Mouse (Mus musculus) liver, adult 2 months (tissue): ENCODE measurements at regions not wholly inside any gene's neighbourhood (a gene's known extent, or its start where the extent isn't known, plus 50 kb on each side); places are given as distances from the start of the nearest gene placed in this dataset.
A peak's percentile ranks its signal among the peaks of the same experiment; 100 is the strongest.

Experiments used
- DNase-seq: peaks from one replicate; pipeline ENCODE4 v3.0.0-alpha.2; 2011; ENCODE audit warnings: low read depth, low spot score; ENCODE audit errors: extremely low read depth
- H3K27ac ChIP-seq: fragments of 200-500 bp; replicated peaks from 2 replicates; pipeline ENCODE4 v1.5.1; 2012; ENCODE audit warnings: low read depth, mild to moderate bottlenecking, control low read depth, inconsistent platforms, low read length; ENCODE audit not compliant: insufficient read depth
- H3K27me3 ChIP-seq: fragments of 200-500 bp; 2 replicates; pipeline ENCODE4 v1.6.1; 2012; ENCODE audit warnings: mild to moderate bottlenecking, moderate library complexity, low read length, inconsistent platforms; ENCODE audit not compliant: control insufficient read depth, insufficient read depth
- H3K36me3 ChIP-seq: fragments of 200-500 bp; 2 replicates; pipeline ENCODE4 v1.6.1; 2012; ENCODE audit warnings: low read length, inconsistent platforms; ENCODE audit not compliant: control insufficient read depth, insufficient read depth
- H3K4me1 ChIP-seq: fragments of 200-500 bp; 2 replicates; pipeline ENCODE4 v1.6.1; 2011; ENCODE audit warnings: low read length; ENCODE audit not compliant: control insufficient read depth, insufficient read depth
- H3K4me3 ChIP-seq: fragments of 200-500 bp; 2 replicates; pipeline ENCODE4 v1.5.1; 2011; ENCODE audit warnings: low read depth, mild to moderate bottlenecking, control low read depth, low read length, moderate library complexity; ENCODE audit not compliant: insufficient read depth
- H3K79me2 ChIP-seq: fragments of 200-500 bp; 2 replicates; pipeline ENCODE4 v1.6.1; 2012; ENCODE audit warnings: inconsistent platforms, mild to moderate bottlenecking, low read length, moderate library complexity; ENCODE audit not compliant: control insufficient read depth, insufficient read depth
- H3K9ac ChIP-seq: fragments of 200-500 bp; 2 replicates; pipeline ENCODE4 v1.6.1; 2012; ENCODE audit warnings: low read depth, mild to moderate bottlenecking, control low read depth, inconsistent platforms, low read length
- CTCF ChIP-seq: fragments of 200-500 bp; IDR thresholded peaks from 2 replicates; pipeline ENCODE4 v1.5.1; 2011; ENCODE audit warnings: low read depth, low read length, control low read depth
- POLR2A ChIP-seq: fragments of 200-500 bp; IDR thresholded peaks from 2 replicates; pipeline ENCODE4 v1.6.1; 2011; ENCODE audit warnings: low read length, control low read depth; ENCODE audit not compliant: insufficient read depth; ENCODE audit errors: extremely low read depth
- WGBS: fragments of 180-500 bp; shearing (Covaris S2); methylation state at CpG from one replicate; pipeline ENCODE4 v1.1.7; 2018; 5-methylcytosine and 5-hydroxymethylcytosine counted together

DNA sequence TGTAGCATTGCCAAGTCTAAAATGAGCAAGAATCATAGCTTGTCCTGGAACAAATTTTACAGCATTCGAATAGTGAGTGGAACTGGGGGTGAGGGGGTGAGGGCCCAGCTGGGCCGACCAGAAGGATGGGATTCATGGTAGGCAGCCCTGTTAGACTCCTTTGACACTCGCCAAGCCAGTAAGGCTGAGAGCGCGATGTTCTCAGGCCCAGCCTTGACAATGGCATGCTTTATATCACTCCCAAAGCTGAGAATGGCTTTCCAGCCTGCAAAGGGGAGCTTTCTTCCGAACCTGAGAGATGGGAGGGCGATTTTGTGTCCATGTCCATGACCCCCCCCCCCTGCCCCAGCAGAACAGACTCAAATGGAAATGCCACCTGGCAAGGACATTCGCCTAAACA lies 167.7 kb upstream of the Serp2 start:
- Histone ChIP-seq H3K4me3 (no peak overlapping the region), H3K4me1 (peaks cover 3% of the 10 kb centered on the region; the same call in 1 of the 2 replicates), H3K27ac (peak overlapping the region; percentile 15), H3K36me3 (no peaks in the 10 kb centered on the region), H3K79me2 (no peaks in the 10 kb centered on the region), H3K27me3 (no peaks in the 10 kb centered on the region), H3K9ac (no peak overlapping the region)
- no peak for DNase-seq
- 89% methylated on average over 8 of the region's 8 CpGs for WGBS
- TF ChIP-seq CTCF: no peak
- no peak for TF ChIP-seq POLR2A

GRCm38 (mm10) chr14:76723551-76723950 lies 166.9 kb upstream of the Serp2 start:
- no peak for DNase-seq

DNA sequence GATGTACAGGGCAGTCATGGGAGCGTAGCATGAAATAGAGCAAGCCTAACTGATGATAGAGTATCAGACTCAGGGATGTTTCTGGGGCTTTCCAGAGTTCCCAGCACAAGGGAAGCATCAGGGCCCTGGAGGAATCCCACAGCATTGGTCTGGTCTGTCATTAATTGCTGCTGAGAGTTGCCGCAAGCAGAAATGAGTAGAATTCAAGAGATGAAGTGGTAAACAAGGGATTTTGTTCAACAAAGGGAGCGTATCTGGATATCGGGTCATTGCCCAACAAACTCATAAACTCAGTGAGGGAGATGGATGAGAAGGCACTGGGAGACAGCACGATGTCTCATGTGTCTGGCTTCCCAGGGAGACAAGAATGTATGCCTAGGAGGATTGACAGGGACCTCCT lies 165.6 kb upstream of the Serp2 start:
- 97% methylated on average over 5 of the region's 5 CpGs for WGBS
- Histone ChIP-seq H3K79me2 (no peaks in the 10 kb centered on the region), H3K36me3 (no peaks in the 10 kb centered on the region), H3K4me3 (no peak overlapping the region), H3K9ac (no peak overlapping the region), H3K4me1 (no peaks in the 10 kb centered on the region), H3K27me3 (no peaks in the 10 kb centered on the region), H3K27ac (no peak overlapping the region)
- TF ChIP-seq POLR2A (no peak), CTCF (no peak)
- no peak for DNase-seq

More at GRCm38 (mm10) chr14:76723551-76723950, 166.9 kb upstream of the Serp2 start:
- no peak overlapping the region for H3K9ac ChIP-seq
- no peaks in the 10 kb centered on the region for H3K79me2 ChIP-seq
- H3K27ac ChIP-seq: no peak overlapping the region
- no peaks in the 10 kb centered on the region for H3K27me3 ChIP-seq
- no peak overlapping the region for H3K4me3 ChIP-seq
- no peaks in the 10 kb centered on the region for H3K36me3 ChIP-seq
- 90% methylated on average over 4 of the region's 4 CpGs for WGBS
- peaks cover 2% of the 10 kb centered on the region; the same call in 1 of the 2 replicates for H3K4me1 ChIP-seq
- TF ChIP-seq CTCF: no peak
- no peak for TF ChIP-seq POLR2A

DNA sequence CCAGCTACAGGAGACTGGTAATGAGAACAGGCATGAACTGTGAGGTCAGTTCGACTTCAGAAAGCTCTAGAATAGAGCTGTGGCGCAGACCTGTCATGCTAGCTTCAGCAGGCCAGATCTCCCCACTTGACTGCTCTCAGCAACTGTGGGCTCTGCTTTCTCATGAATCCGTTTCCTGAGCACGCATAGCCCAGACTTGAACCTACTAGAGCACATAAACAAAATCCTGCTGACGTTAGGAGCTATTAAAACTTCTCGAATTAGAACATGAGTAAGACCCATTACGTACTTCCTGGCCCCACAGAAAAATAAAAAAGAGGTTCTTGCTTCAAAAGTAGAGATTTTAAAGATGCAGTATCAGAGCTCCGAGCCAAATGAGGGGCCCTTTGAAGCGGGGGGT lies 165.1 kb upstream of the Serp2 start:
- DNase-seq: no peak
- H3K79me2 ChIP-seq: no peaks in the 10 kb centered on the region
- H3K9ac ChIP-seq: no peak overlapping the region
- no peaks in the 10 kb centered on the region for H3K27me3 ChIP-seq
- H3K4me3 ChIP-seq: no peak overlapping the region
- 80% methylated on average over 9 of the region's 9 CpGs for WGBS
- TF ChIP-seq POLR2A (no peak), CTCF (no peak)
- no peaks in the 10 kb centered on the region for H3K4me1 ChIP-seq
- no peak overlapping the region for H3K27ac ChIP-seq
- no peaks in the 10 kb centered on the region for H3K36me3 ChIP-seq

- WGBS: 33% methylated on average over 3 of the region's 3 CpGs
These were observed 160.4 kb upstream of the Serp2 start for GRCm38 (mm10) chr14:76717081-76717480.

DNA sequence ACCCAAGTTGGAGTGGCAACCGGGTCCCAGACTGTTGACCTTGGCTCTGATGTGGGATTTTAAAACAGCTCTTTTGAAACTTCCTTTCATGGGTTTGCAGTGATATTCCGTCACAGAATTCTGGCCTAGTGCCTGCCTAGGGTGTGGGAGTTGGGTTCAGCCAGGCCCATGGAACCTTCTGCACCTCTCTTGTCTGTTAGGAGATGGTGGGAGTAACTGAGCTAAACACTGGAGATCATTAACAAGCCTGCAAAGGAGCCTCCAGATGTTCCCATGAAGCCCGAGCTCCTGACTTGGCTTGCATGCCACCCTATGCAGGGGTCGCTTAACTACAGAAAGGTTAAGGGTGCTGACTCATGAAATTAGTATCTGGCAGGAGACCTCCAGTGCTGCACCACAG lies 158.0 kb upstream of the Serp2 start:
- DNase-seq: peak; percentile 95
- Histone ChIP-seq H3K4me1 (peaks cover 12% of the 10 kb centered on the region), H3K27ac (no peak overlapping the region; the same call in 1 of the 2 replicates), H3K79me2 (no peaks in the 10 kb centered on the region), H3K27me3 (no peaks in the 10 kb centered on the region), H3K9ac (no peak overlapping the region), H3K36me3 (no peaks in the 10 kb centered on the region), H3K4me3 (no peak overlapping the region)
- WGBS: 10% methylated on average over 4 of the region's 4 CpGs
- TF ChIP-seq CTCF (no peak), POLR2A (no peak)

More at GRCm38 (mm10) chr14:76717081-76717480, 160.4 kb upstream of the Serp2 start:
- Histone ChIP-seq H3K4me1 (peaks cover 12% of the 10 kb centered on the region), H3K36me3 (no peaks in the 10 kb centered on the region), H3K9ac (no peak overlapping the region), H3K79me2 (no peaks in the 10 kb centered on the region), H3K4me3 (no peak overlapping the region), H3K27me3 (no peaks in the 10 kb centered on the region), H3K27ac (no peak overlapping the region)
- TF ChIP-seq POLR2A (no peak), CTCF (no peak)
- peak; percentile 83 for DNase-seq
